Mouse (Mus musculus) embryonic fibroblast, embryonic 13.5 days (primary cell): ENCODE results near the gene Igsf21.

Experiments
- CTCF ChIP-seq: IDR thresholded peaks from 2 replicates; pipeline ENCODE4 v1.5.1; 2011; ENCODE audit warnings: mild to moderate bottlenecking, control low read depth, low read length, moderate library complexity, borderline replicate concordance; ENCODE audit not compliant: insufficient read depth
- POLR2A ChIP-seq: IDR thresholded peaks from 2 replicates; pipeline ENCODE4 v1.6.1; 2011; ENCODE audit warnings: low read depth, mild to moderate bottlenecking, control low read depth, low read length, moderate library complexity

DNA sequence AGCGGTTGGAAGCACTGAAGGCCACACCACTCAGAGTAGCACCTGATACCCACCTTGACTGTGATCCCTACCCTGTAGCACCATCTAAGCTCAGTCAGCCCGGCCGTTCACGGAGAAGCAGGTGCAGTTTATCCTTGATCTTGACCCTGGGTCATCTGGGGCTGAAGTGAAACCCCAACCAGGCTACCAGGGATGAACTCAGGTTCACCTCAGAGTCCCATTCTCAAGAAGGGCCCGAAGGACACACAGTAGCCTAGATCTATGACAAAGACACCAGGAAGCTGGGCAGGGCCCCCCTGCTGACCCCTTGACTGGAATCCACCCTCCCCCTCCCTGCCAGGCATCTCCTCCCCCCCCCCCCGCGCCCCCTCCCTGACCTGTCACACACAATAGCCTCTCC, 18.7 kb downstream of the Igsf21 start:
- TF ChIP-seq CTCF (no peak), POLR2A (no peak)
